Mouse (Mus musculus) intestine, embryonic 16.5 days (tissue): ENCODE measurements around the gene Dapk2. TPM values are rescaled to one million over a fixed set of nuclear protein-coding genes. Genes with fewer than 3 reads are reported as not detected.
A peak's percentile ranks its signal among the peaks of the same experiment; 100 is the strongest.

Experiments
- ATAC-seq: fragments of 200-750 bp; cut with Nextera tagmentation; 2 replicates; pipeline ENCODE4 v1.8.0; 2017; ENCODE audit warnings: moderate TSS enrichment, moderate library complexity
- H3K27ac ChIP-seq: fragments of 300-500 bp; sonication (generic); 2 replicates; pipeline ENCODE4 v1.5.1; 2014; ENCODE audit warnings: mild to moderate bottlenecking, low read length
- H3K27me3 ChIP-seq: fragments of 300-500 bp; sonication (generic); replicated peaks from 2 replicates; pipeline ENCODE4 v1.6.1; 2014; ENCODE audit warnings: low read length, control low read depth, mixed read lengths; ENCODE audit not compliant: control insufficient read depth, insufficient read depth
- H3K36me3 ChIP-seq: fragments of 300-500 bp; sonication (generic); 2 replicates; pipeline ENCODE4 v1.6.1; 2014; ENCODE audit warnings: low read length, control low read depth; ENCODE audit not compliant: control insufficient read depth, insufficient read depth
- H3K4me1 ChIP-seq: fragments of 300-500 bp; sonication (generic); 2 replicates; pipeline ENCODE4 v1.6.1; 2014; ENCODE audit warnings: low read length, control low read depth, mixed read lengths; ENCODE audit not compliant: control insufficient read depth, insufficient read depth
- H3K4me2 ChIP-seq: fragments of 300-500 bp; sonication (generic); 2 replicates; pipeline ENCODE4 v1.6.1; 2014; ENCODE audit warnings: low read depth, low read length, control low read depth
- H3K4me3 ChIP-seq: fragments of 300-500 bp; sonication (generic); 2 replicates; pipeline ENCODE4 v1.5.1; 2014; ENCODE audit warnings: mild to moderate bottlenecking, low read length
- H3K9ac ChIP-seq: fragments of 300-500 bp; sonication (generic); 2 replicates; pipeline ENCODE4 v1.6.1; 2014; ENCODE audit warnings: low read depth, low read length
- H3K9me3 ChIP-seq: fragments of 300-500 bp; sonication (generic); 2 replicates; pipeline ENCODE4 v1.6.1; 2016; ENCODE audit warnings: low read length, control low read depth; ENCODE audit not compliant: control insufficient read depth
- WGBS: fragments of 180-500 bp; shearing (Covaris S2); extraction: QIAGEN DNeasy Blood & Tissue Kit; methylation state at CpG from one replicate; pipeline ENCODE4 v1.1.7; 2014; 5-methylcytosine and 5-hydroxymethylcytosine counted together
- polyA plus RNA-seq: library from polyadenylated mRNA; unstranded; fragments of >200 nt; fragmentation: Nextera tagmentation; extraction: Ambion mirVana; gene quantifications from 2 replicates; pipeline ENCODE4 v1.2.1, GENCODE M21; 2015

Dapk2 gene
- polyA plus RNA-seq, 1 experiment from 2014 or later, result 8.0 TPM

DNA sequence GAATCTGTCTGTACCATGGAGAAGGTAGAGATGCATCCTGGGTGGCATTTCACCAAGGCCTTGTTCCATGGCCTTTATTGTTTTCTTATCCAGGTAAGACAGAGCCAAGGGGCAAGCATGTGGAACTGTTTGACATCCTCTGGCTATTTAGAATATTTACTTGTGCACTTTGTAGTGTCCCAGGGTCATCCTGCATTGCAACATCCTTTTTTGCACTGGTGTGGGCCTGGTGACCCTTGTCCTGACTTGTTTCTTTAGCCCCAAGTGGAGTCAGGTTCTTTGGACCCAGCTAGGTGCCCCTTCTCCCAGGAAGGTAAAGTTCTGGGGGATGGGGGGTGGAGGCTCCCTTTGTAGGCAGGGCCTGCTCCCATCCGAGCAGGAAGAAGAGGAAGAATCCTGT is 20.0 kb downstream of the Dapk2 start:
- no peaks in the 10 kb centered on the region for H3K27me3 ChIP-seq
- WGBS, result 37% methylated on average over 1 of the region's 1 CpGs
- no peak for ATAC-seq

DNA sequence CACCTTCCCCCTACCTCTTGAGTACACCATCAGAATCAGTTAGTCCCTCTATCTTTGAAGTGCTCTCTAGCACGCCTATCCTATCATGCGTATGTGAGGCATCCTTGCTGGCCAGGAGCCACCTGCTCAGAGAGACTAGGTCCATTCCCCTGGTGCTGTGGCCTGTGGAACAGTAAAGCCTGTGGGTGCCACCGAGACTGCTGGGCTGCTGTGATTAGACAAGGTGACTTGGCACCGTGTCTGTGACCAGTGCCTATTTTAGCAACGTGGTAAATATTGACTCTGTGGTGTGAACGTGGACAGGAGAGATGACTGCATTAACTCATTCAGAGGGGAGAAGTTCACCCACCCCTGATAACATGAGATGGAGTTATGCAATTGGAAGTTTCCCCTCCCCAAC is 21.8 kb downstream of the Dapk2 start:
- Histone ChIP-seq H3K9me3 (no peaks in the 10 kb centered on the region), H3K9ac (no peak overlapping the region), H3K4me3 (no peak overlapping the region), H3K36me3 (no peaks in the 10 kb centered on the region), H3K4me1 (peaks cover 5% of the 10 kb centered on the region), H3K27me3 (no peaks in the 10 kb centered on the region), H3K27ac (no peak overlapping the region), H3K4me2 (no peak overlapping the region)
- no peak for ATAC-seq
- 70% methylated on average over 6 of the region's 6 CpGs for WGBS

More for the DNA sequence above, 20.0 kb downstream of the Dapk2 start:
- Histone ChIP-seq H3K9ac (no peak overlapping the region), H3K4me2 (no peak overlapping the region), H3K27ac (no peak overlapping the region), H3K36me3 (no peaks in the 10 kb centered on the region), H3K4me1 (peaks cover 5% of the 10 kb centered on the region), H3K4me3 (no peak overlapping the region), H3K9me3 (no peaks in the 10 kb centered on the region)

DNA sequence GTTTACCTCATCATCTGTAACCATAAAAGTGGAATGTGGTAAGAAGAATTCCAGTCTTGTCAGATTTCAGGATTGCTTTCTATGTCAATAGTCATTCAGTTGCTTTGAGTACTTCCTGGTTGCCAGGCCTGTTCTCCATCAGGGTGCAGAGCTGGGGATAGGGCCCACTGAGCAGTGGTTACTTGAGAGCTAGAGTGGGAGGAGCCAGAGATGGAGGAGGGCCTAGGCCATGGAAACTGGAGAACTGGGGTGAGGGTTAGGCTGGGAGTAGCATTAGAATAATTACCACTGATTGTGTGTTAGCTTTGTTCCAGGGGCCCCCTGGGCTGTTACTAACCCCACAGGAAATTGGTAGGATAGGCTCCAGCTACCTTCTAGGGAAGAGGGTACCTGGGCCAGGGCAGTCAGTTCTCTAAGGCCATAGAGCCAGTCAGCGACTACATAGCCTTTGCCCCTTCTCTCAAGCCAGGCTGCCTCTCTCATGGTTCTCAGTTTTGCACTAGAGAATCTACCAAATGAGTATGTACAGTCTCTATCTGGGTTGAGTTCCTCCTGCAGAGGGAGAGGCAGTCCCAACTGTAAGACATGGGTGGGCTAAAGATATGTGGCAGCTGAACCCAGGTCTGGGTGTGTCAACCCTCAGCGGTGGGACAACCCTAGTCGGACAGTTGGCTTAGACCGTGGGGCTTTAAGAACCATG is 23.3 kb downstream of the Dapk2 start:
- Histone ChIP-seq H3K27ac (0 out of 2 replicates have a peak overlapping the region, but pooled peaks have one; percentile 0), H3K4me1 (peaks cover 6% of the 10 kb centered on the region), H3K4me3 (no peak overlapping the region), H3K27me3 (no peaks in the 10 kb centered on the region), H3K4me2 (no peak overlapping the region), H3K36me3 (no peaks in the 10 kb centered on the region), H3K9me3 (no peaks in the 10 kb centered on the region), H3K9ac (no peak overlapping the region)
- 77% methylated on average over 4 of the region's 4 CpGs for WGBS
- ATAC-seq, result peak; percentile 85

DNA sequence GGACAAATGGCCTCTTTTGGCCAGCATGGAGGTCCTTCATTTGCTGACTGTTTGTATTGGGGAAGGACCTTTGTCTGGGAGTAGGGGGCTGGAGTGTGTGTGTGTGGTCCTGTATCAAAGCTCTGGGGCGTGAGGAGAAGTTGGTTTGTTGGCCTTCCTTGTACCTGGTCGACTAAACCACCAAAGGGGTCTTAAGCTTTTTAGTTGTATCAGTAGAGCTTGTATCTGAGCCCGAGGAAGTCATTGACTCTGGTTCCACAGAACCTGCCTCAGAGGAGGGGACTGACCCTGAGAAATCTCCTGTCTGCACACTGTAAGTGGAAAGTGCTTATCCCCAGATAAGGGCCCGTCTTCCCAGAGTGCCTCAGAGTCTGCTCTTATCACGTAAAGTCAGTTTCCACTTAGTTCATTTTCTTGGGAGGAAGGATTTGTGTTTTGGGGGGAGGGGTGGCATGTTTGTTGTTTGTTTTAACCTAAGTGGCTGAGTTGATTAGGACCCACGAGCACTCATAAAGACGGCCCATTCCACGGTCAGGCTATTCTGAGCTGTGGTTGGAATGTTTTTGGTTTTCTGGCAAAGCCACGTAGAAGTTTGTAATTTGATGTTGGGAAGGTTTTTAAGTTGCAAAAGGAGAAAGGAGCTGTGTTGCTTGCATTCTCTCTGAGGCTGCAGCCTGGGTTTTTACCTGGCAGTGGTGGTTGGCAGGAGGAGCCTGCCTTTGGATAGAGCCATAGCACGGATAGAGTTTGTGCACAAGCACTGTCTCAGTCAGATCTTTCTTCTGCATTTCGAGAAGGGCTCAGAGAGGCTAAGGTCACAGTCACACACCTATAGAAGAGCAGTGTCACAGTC is 24.0 kb downstream of the Dapk2 start:
- ATAC-seq, result peak; percentile 78
- Histone ChIP-seq H3K4me3 (no peak overlapping the region), H3K9ac (no peak overlapping the region), H3K4me2 (no peak overlapping the region), H3K27me3 (no peaks in the 10 kb centered on the region), H3K4me1 (peaks cover 11% of the 10 kb centered on the region), H3K36me3 (no peaks in the 10 kb centered on the region), H3K27ac (peak overlapping the region; percentile 13; the same call in 1 of the 2 replicates), H3K9me3 (no peaks in the 10 kb centered on the region)
- 50% methylated on average over 11 of the region's 11 CpGs for WGBS

DNA sequence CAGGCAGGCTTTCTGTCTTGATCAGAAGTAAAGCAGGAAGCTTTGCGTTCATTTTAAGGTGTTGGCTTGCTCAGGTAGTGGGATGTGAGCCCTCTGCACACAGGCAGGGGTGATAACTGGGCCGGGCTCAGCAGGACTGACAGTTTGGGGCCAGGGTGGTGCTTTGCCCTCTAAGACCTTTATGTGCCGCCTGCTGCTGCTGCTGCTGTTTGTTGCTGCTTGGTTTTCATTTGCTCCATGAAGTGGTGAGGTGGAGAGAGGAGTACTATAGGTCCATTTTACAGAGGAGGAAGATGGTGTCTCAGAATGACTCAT is 24.6 kb downstream of the Dapk2 start:
- Histone ChIP-seq H3K4me3 (no peak overlapping the region), H3K4me2 (no peak overlapping the region), H3K27me3 (no peaks in the 10 kb centered on the region), H3K27ac (peak overlapping the region; percentile 13; the same call in 1 of the 2 replicates), H3K36me3 (no peaks in the 10 kb centered on the region), H3K4me1 (peaks cover 11% of the 10 kb centered on the region), H3K9ac (no peak overlapping the region), H3K9me3 (no peaks in the 10 kb centered on the region)
- WGBS, result 60% methylated on average over 3 of the region's 3 CpGs
- ATAC-seq, result no peak; the same call in 1 of the 2 replicates

DNA sequence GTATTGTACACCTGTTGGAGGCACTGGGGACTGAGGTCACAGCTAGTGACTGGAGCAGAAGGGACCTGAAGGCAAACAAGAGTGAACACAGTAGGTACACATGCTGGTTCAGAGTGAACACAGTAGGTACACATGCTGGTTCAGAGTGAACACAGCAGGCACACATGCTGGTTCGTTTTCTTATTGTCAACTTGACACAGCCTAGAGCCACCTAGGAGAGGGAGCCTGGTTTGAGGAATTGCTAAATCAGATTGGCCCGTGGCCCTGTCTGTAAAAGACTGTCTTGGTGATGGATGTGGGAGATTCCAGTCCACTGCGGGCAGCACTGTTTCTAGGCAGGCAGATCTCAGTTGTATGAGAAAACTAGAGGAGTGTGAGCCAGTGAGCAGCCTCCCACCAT is 25.0 kb downstream of the Dapk2 start:
- 65% methylated on average over 3 of the region's 3 CpGs for WGBS
- Histone ChIP-seq H3K27me3 (no peaks in the 10 kb centered on the region), H3K36me3 (no peaks in the 10 kb centered on the region), H3K4me2 (no peak overlapping the region), H3K27ac (no peak overlapping the region), H3K9me3 (no peaks in the 10 kb centered on the region), H3K4me3 (no peak overlapping the region), H3K9ac (no peak overlapping the region), H3K4me1 (peaks cover 11% of the 10 kb centered on the region)
- ATAC-seq, result no peak

DNA sequence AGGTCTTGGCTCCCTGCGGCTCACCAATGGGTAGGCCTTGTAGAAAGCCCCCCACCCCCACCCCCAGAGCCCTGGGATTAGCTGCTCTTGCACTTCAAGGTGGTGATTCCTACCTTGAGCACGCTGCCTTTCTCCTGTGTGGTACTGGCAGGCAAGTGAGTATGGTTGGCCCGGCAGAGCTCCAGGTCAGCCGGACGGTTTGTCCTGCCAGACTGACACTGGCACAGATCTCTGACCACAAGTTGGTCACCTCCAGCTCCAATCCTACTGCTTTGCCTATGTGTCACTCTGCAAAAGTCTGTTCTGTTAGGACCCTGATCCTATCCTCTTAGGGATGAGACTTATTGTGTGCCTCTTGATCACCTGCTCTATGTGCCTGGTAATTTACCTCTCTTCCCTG is 26.5 kb downstream of the Dapk2 start:
- H3K4me2 ChIP-seq, result no peak overlapping the region
- no peaks in the 10 kb centered on the region for H3K9me3 ChIP-seq
- H3K4me1 ChIP-seq, result peaks cover 11% of the 10 kb centered on the region
- no peak overlapping the region for H3K9ac ChIP-seq
- H3K36me3 ChIP-seq, result no peaks in the 10 kb centered on the region
- no peak overlapping the region for H3K4me3 ChIP-seq
- ATAC-seq, result no peak
- no peaks in the 10 kb centered on the region for H3K27me3 ChIP-seq
- no peak overlapping the region for H3K27ac ChIP-seq
- WGBS, result 67% methylated on average over 5 of the region's 5 CpGs

DNA sequence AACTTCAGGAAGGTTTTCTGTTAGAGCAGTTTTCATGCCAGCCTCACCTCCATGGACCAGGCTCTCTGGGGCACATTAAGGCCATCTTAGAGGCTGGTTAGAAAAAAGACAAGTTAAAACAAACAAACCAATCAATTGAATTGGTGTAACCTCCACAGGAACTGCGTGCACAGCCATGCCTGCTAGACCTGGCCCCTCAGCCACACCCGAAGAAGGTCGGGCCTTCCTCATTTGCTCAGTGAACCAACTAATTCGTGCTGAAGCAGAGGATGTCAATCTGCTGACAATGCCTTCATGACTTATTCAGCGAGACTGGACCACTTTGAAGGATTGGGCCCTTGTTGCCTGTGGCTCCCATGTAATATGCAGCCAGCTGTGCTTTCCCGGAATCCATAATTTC is 28.4 kb downstream of the Dapk2 start:
- no peaks in the 10 kb centered on the region for H3K27me3 ChIP-seq
- H3K4me1 ChIP-seq, result peaks cover 7% of the 10 kb centered on the region
- WGBS, result 27% methylated on average over 6 of the region's 6 CpGs

DNA sequence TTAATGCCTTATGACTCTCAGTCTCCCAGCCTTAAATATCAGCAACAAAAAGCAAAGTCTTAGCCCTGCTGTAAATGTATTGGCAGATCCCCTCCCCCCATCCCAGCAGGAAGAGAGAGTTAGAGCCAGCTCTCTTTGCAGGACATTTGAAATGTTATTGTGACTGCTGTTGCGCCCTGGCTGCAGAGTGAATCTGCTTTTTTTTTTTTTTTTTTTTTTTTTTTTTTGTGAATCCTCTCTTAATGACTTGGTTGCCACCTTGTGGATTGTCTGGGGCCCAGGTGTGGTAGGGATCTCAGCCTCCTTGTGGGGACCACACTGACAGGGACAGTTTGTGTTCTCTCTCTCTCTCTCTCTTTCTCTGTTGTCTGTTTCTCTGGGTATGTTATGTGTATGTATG is 31.0 kb downstream of the Dapk2 start:
- H3K4me3 ChIP-seq, result no peak overlapping the region
- WGBS, result 65% methylated on average over 1 of the region's 1 CpGs
- no peak overlapping the region for H3K4me2 ChIP-seq

More for the DNA sequence above, 28.4 kb downstream of the Dapk2 start:
- Histone ChIP-seq H3K9me3 (no peaks in the 10 kb centered on the region), H3K27ac (no peak overlapping the region), H3K4me3 (no peak overlapping the region), H3K36me3 (no peaks in the 10 kb centered on the region), H3K9ac (no peak overlapping the region), H3K4me2 (no peak overlapping the region)
- ATAC-seq, result peak; percentile 32; the same call in 1 of the 2 replicates

More for the DNA sequence above, 31.0 kb downstream of the Dapk2 start:
- Histone ChIP-seq H3K9ac (no peak overlapping the region), H3K27ac (no peak overlapping the region), H3K9me3 (no peaks in the 10 kb centered on the region), H3K4me1 (peaks cover 6% of the 10 kb centered on the region; the same call in 1 of the 2 replicates), H3K36me3 (no peaks in the 10 kb centered on the region), H3K27me3 (no peaks in the 10 kb centered on the region)
- no peak for ATAC-seq
